Mouse (Mus musculus) heart, adult 11 months (tissue): ENCODE data around the gene Abcg5.

Experiments used
- DNase-seq: peaks from one replicate; pipeline ENCODE4 v3.0.0; 2022

Gene Abcg5

DNA sequence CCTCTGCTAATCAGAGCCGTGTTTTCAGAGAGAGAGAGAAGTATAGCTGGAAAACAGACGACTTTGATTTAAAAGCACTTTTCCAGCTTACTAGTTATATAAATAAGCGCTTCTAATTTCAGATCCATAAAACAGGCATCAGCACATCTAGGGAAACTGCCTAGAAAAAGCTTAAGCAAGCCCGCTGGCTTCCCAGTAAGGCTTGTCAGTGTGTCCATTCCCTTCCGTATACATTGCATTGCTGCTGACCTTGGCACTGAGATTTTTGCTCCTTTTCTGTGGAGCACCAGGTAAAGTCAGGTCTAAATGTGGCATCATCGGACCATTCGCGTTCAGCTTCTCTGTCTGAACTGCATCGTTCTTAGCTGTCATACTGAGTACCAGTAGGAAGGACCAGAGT, 40.5 kb downstream of the Abcg5 start:
- DNase-seq, result peak; percentile 70

DNA sequence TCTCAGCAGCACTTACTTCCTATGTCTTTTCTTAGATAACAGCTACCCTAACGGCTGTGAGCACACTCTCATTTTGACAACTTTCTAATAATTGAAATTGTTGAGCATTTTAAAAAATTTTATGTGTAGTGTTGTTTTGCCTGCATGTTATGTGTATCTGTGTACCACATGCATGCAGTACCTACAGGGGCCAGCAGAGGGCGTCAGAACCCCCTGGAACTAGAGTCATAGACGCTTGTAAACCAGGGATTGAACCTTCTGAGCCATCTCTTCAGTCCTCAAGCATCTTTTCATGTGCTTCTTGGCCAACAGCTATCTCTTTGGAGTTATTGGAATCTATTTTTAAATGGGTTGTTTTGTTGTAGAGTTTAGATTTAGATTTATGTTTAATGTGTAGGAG, 40.9 kb downstream of the Abcg5 start:
- peak; percentile 57 for DNase-seq

DNA sequence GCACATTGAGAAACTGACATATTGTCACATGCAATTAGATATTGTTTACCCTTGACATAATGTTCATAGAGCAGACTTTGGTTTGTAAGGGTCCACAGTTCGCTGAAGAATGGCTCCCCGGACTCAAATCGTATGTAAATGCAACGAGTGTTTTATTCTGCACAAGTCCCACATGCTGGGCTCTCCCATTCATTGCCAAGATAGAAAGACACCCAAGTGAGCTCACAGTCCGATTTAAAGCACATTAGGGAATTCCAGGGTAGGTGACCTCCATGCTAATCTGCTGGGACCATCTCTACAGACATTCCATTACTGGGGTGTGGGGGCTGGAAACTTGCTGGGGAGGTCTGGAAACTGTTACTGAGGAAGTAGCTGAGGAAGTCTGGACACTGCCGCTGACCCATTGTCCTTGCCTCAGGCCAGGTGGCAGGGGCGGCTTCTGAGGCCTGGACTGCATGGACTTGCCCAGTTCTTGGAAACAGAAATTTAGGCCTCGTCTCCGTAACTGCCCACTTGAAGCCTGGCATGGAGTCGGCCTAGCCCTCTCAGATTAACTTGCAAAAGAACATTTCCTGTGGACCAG, 42.9 kb downstream of the Abcg5 start:
- peak; percentile 94 for DNase-seq

DNA sequence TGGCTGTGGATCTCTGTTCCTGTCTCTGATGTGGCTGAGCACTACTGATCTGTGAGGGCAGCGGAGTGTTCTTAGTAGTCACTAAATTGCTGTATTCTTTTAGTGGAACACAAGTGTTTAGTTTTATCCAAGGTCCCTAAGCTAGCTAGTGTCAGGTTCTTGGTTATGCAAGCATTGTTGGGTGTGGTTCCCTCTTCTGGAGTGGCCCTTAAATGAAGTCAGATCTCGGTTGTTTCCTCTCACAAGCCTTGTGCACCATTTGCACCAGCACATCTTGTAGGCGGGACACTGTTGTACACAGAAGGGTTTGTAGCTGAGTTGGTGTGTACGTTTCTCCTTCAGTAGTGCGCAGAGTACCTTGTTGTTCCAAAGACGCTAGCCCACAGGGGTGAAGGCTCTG, 44.8 kb downstream of the Abcg5 start:
- no peak for DNase-seq

DNA sequence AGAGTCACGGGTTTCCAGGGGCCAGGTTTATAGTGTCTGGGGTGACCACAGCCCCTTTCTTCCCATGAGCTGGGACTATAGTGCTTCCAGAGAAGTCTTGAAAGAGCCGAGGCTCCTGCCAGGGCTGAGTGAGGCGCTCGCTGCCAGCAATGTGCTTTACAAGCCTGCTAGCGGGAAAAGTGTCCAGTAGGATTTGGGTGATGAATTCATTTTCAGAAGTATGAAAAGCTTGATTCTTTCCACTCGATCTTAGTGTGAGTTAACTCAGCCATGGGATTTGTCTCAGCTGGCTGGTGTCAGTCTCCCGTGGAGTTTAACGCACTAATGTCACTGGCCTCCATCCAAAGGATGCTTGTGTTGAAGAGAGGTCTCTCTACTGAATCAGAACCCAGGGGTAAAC, 46.5 kb downstream of the Abcg5 start:
- no peak for DNase-seq

DNA sequence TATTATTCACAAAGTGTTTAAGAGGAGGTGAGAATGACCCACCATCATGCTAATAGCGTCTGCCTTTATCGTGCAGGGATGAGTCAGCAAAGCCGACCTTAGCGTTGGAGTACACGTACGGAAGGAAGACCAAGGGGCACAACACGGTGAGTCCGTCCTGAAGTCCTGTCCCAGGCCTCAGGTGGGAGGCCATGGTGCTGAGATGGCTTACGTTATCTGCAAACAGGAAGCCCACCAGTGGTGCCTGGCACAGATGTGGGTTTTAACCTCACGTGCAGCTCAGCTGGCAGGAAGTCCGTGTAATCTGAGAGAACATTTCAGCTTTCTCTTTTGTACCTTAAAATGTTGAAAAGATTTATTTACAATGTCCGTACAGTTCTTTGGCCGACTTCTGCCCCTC, 49.4 kb downstream of the Abcg5 start:
- no peak for DNase-seq

DNA sequence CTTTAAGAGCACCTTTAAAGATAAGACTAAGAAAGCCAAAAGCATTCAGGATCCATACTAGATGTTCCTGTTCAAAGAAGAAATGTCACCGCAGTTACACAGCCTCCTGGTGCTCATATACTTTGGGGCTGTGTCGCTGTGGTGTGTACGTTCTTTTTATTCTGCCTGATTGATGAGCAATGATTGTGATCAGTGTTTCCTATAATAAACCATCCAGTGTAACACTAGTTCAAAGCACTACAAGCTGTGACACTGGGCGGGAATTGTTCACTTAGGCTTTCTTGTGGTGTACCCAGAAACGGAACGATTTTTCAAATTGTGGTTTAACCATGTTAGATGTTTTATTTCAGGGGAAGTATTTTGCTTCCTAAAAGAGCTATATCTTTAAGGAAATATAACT, 51.0 kb downstream of the Abcg5 start:
- DNase-seq, result no peak

DNA sequence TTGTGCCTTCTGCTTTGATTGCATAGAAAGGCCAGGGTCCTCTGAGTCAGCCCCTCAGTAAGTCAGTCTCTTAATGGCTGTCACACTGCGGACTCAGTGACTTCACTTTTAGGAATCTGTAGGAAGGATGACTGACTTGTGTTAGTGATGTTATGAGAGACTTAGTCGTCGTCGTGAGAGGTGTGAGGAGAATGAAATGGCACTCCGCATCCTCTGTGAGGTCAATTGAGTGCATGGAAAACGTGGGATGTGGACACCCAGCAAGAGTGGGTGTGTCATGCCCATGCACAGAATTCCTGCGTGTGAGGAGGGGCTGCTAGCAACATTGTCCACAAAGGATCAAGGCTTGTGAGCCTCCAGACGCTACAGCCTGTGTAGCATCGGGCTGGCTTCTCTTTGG, 54.2 kb downstream of the Abcg5 start:
- peak; percentile 85 for DNase-seq

DNA sequence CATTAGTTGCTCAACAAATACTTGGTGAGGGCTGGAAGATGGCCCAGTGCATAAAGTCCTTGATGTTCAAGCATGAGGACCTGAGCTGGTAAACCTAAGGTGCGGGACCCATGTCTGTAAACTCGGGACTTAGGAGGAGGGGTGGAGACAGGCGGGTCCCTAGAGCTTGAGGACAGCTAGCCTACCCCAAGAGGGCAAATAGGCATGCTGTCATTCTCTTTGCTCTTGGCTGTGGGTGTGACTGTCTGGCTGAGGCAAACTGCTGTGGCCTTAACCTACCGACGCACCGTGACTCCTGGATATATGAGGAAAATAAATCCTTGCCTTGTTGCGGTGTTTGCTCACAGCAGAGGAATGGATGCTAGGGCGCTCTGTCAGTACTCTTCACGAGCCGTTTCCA, 55.1 kb downstream of the Abcg5 start:
- peak; percentile 84 for DNase-seq

DNA sequence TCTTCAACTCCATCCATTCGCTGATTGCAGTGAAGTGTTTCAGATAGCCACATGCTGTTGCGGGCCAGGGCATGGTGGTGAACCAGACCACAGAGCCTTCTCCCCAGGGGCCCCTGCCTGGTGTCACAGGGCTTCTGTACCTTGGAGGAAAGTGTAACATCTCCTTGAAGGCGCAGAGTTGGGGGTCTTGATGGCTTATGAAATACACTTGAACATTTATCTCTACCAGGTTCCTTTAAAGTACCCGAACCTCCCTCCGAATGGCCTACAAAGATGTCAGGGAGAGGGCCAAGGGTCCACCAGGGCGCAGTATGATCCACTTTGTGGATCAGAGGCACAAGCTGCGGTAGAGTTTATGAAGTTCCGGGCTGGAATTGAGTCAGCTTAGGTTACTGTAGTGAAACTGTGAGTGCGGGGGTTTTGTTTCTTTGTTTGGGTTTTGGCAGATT, 55.9 kb downstream of the Abcg5 start:
- peak; percentile 93 for DNase-seq

DNA sequence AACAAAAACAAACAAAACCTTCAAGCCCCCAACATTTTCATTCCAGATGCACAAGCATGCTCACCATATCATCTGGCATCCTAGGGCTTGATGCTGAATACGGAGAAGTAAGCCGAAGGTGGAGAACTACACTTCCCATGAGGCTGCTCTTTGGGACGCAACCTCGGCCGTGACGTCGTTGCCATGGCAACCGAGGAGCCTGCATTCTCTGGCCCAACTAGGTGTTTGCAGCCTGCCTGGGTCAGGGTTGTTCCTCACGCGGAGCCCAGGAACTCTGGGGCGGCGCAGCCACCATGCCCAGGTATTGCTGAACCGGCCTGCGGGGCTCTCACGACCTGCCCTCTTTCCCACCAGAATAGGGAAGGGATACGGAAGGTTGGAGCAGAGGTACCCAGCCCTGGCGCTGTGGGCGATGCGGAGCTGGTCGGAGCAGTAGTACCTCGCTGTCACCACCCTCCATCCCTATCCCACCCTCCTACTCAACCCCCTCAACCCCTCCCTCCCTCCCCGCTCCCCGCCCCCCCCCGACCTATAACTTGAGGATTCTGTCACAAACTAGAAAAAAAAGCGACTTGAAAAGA, 56.4 kb downstream of the Abcg5 start, which contains the start of gene Dync2li1:
Gene Dync2li1 (plus strand): TSS at position 221 of the 581 bp plus-strand sequence.
- DNase-seq, result peak; percentile 99

DNA sequence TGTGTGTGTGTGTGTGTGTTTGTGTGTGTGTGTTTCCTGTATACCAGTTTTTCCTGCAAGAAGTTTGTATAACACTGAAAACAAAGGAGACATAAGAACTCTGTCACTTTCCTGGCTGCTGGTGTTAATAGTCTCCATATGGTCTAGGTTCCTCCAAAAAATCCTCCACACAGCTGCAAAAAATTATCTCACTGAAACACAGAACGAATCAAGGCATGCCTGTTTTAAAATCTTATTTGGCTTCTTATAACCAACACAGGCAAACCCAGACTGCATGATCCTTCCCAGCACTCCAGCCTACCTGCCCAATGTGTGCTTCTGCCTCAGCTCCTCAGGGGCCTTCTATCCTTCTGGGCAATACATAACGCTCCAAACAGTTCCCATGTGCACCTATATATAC, 59.9 kb downstream of the Abcg5 start:
- DNase-seq, result peak; percentile 89

DNA sequence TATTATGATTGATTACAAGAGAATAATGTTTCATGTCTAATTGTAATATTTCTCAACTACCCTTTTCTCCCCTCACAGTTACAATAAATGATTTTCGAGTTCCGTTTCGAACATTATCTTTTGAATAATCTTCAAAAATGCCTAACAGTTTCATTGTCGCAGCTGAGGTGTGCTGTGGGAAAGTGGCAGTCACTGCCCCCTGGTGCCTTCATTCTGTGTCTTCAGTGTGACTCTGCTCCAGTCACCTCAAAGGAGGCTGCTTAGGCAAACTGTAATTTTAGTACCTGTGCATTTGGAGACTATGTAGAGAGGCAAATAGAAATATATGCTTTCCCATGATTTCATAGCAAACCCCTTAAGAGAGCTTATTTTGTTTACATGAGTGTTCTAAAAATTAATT, 60.8 kb downstream of the Abcg5 start:
- DNase-seq, result no peak

DNA sequence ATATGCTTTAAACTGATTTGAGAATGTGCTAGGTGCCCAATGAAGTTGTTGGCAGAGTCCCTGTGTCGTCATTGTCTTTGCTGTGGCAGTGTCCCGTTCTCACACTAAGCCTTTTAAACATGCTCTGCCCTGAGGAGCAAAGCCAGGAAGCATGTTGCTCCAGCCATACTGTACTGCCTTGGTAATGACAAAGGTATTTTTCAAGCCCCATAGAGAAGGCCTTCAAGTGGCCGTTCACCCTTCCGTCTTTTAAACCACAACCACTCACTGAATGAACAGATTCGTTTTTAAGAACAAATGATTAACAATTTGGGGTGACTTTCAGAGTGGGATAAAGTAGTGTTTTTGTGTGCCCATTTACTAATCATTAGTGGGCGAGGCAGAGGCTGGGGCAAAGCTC, 61.6 kb downstream of the Abcg5 start:
- no peak for DNase-seq

DNA sequence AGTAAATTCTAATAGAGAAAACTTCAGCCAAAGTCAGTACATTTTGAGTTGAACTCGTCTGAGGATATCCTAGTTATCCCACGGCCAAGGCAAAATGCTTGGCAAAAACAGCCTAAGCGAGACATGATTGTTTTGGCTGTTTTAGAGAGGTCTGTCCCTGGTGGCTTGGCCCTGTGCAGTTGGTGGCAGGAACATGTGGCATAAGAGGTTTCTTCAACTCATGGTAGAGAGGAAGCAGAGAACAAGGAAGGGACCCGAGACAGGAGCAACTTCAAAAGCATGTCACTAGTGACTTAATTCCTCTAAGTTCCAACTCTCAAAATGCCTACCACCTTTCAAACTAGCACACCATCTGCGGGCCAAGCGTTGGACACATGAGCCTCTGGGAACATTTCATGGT, 62.2 kb downstream of the Abcg5 start:
- peak; percentile 75 for DNase-seq

DNA sequence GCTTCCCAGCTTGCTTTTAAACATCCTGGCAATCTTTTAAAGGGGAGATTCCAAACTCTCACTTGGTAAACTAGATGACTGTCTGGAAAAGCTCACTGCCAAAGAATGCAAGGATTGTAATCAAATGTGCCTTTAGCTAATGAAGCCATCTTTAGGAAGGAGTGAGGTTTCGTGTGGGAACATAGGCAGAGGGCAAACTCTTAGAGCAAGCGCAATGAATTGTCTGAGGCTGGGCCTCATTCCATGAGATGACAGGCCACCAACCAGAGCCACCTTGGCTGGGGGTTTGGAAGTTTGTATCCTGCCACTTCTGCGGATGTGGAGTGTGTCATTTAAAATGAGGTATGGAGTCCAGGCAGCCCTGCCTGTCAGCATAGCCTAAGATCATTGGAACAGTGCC, 62.7 kb downstream of the Abcg5 start:
- peak; percentile 84 for DNase-seq

DNA sequence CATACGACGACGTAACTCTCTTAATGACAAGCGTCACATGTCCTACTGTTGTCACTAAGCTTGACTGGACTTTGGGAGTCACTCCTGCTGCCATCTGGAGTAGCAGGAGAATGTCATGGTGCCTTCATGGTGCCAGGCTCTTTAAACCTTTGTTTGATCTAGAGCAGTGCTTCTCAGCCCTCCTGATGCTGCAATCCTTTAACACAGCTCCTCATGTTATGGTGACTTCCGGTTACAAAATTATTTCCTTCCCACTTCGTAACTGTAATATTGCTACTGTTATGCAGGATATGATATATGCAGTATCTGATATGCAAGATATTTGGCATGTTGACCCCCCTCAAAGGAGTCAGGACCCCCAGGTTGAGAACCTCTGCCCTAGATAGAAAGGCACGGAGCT, 63.7 kb downstream of the Abcg5 start:
- DNase-seq, result no peak

DNA sequence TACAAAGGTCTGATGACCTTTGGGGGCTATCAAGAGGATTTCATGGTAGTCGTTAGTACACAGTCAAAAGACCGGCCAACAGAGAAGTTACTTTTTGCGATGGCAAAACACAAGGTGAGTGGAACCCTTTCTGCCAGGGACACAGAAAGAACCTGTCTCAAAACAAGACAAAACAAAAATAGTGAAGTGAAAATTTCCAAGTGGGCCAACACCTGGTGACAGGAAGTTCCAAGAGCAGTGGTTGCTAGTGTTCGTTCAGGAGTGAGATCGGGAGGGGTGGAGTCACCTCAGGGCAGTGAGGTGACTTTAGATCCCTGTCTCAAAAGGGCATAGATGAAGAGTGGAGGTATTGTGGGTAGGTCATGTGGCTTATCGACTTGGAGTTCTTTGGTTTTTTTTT, 64.9 kb downstream of the Abcg5 start:
- peak; percentile 5 for DNase-seq

DNA sequence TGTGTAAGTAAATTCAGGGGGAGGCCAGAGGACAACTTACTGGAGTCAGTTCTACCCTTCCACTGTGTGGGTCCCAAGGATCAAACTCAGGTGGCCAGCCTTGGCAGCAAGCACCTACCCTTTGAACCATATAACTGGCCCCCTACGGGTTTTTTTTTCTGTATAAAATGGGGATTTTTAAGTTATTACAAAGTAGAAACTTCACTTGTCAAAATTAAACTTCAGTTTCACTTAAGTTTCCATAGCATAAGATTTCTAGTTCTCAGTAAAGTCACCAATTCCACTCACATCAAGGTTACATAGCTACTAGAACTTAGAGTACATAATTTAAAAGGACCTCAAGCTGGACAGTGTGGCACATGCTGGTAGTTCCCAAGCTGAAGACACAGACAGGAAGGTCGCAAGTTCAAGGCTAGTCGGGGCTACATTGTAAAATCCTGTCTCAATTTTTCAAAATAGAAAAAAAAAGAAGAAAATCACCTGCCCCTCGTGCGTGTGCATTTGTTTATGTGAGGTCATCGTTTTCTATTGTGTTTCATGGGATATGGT, 66.2 kb downstream of the Abcg5 start:
- peak; percentile 39 for DNase-seq

DNA sequence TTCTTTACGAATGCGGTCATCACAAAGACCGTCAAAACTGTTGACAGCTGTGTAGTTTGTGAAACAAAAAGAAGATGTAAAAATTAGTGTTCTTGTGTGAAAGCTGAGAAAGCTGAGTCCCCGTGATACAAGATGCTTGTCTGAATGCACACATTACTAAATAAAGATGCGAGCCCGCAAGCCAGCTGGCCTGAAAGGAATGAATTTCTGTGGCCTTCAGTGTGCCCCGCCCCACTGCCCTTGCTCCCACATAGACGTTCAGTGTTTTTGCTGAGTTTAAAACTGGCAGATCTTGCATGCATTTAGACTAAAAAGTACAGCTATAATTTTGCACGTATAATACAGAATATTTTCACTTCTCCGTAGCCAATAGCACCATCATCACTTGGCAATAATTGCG, 67.0 kb downstream of the Abcg5 start:
- peak; percentile 61 for DNase-seq

DNA sequence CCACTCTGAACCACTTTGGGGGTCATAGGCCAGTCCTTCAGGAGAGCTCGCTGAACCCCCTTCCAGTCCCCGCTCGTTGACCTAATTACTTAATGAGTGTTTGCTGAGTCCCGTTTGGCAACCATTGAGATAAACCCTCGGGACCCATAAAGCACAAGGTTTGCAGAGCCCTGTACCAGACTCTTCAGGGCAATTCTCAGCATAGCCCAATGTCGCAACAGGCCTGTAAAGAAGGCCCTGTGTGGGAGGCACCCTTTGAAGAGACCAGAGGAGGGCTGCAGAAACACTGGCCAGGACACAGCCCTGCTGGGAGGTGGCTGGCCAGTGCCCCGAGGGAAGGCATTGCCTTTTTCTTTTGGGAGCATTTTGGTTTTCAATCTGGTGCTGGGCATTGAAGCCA, 70.8 kb downstream of the Abcg5 start:
- DNase-seq, result peak; percentile 96

DNA sequence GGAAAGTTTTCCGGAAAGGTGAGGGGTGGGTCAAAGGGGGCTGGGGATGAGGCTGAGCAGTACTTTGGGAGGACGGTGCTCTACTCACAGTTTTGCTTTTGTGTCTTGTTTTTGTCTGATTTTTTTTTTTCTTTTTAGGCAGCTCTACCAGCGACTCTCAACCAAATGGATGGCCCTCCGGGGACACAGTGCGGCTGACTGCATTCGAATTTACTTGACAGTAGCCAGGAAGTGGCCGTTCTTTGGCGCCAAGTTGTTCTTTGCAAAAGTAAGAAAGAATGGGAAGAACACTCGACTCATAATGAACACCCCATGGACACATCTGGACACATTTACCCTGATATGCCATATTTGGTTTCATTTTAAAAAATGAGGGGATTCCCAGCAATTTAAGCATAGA, 71.3 kb downstream of the Abcg5 start:
- peak; percentile 96 for DNase-seq

DNA sequence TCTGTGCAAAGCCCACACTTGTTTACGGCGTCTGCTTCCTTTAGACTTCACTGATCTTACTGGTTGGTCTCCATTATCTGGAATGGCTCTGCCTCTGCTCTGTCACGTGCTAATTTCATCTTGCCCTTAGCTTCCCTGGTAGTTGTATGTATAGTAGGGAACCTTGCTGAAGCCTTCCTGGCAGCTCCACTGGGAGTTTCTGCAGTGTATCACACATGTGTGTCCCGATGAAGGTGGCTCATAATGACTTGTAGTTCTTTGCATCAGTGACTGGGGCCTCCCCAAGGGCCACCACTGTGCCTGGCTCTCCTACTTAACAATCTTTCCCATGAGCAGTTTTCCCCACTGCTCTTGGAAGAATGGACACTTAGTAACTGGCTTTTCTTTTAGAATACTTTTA, 74.2 kb downstream of the Abcg5 start:
- peak; percentile 73 for DNase-seq
